Mouse (Mus musculus) liver, embryonic 14.5 days (tissue): ENCODE data around the gene Mpc1.

Source experiments
- CTCF ChIP-seq: IDR thresholded peaks from 2 replicates; pipeline ENCODE4 v1.5.1; 2016; ENCODE audit warnings: antibody characterized with exemption, low read depth, control low read depth
- EP300 ChIP-seq: IDR thresholded peaks from 2 replicates; pipeline ENCODE4 v1.6.1; 2016; ENCODE audit warnings: antibody characterized with exemption, low read depth

- TF ChIP-seq CTCF: no peak
- TF ChIP-seq EP300: no peak
These were observed 60.7 kb downstream of the Mpc1 start for GRCm38 (mm10) chr17:8343416-8343815.
